Mouse (Mus musculus) heart, embryonic 11.5 days (tissue): ENCODE data around the gene Ppm1h. TPM values are rescaled to one million over a fixed set of nuclear protein-coding genes. Genes with fewer than 3 reads are reported as not detected.

Experiments used
- ATAC-seq: fragments of 200-750 bp; cut with Nextera tagmentation; replicated peaks from 2 replicates; pipeline ENCODE4 v1.8.0; 2017; ENCODE audit warnings: moderate library complexity; ENCODE audit not compliant: insufficient number of reproducible peaks, low FRiP score, low TSS enrichment
- H3K27ac ChIP-seq: fragments of 300-500 bp; sonication (generic); 2 replicates; pipeline ENCODE4 v1.5.1; 2014; ENCODE audit warnings: mild to moderate bottlenecking, low read depth, low read length
- H3K27me3 ChIP-seq: fragments of 300-500 bp; sonication (generic); 2 replicates; pipeline ENCODE4 v1.6.1; 2014; ENCODE audit warnings: mild to moderate bottlenecking, low read length, mixed read lengths; ENCODE audit not compliant: control insufficient read depth, insufficient read depth
- H3K36me3 ChIP-seq: fragments of 300-500 bp; sonication (generic); 2 replicates; pipeline ENCODE4 v1.6.1; 2014; ENCODE audit warnings: mild to moderate bottlenecking, low read length, moderate library complexity, mixed read lengths; ENCODE audit not compliant: control insufficient read depth, insufficient read depth
- H3K4me1 ChIP-seq: fragments of 300-500 bp; sonication (generic); 2 replicates; pipeline ENCODE4 v1.6.1; 2014; ENCODE audit warnings: low read length; ENCODE audit not compliant: control insufficient read depth, insufficient read depth
- H3K4me2 ChIP-seq: fragments of 300-500 bp; sonication (generic); 2 replicates; pipeline ENCODE4 v1.6.1; 2014; ENCODE audit warnings: mild to moderate bottlenecking, moderate library complexity
- H3K4me3 ChIP-seq: fragments of 300-500 bp; sonication (generic); 2 replicates; pipeline ENCODE4 v1.5.1; 2014; ENCODE audit warnings: low read depth, low read length
- H3K9ac ChIP-seq: fragments of 300-500 bp; sonication (generic); 2 replicates; pipeline ENCODE4 v1.6.1; 2014; ENCODE audit warnings: mild to moderate bottlenecking, low read depth, low read length, moderate library complexity
- H3K9me3 ChIP-seq: fragments of 300-500 bp; sonication (generic); replicated peaks from 2 replicates; pipeline ENCODE4 v1.6.1; 2016; ENCODE audit warnings: low read length; ENCODE audit not compliant: control insufficient read depth
- WGBS: fragments of 180-500 bp; shearing (Covaris S2); extraction: QIAGEN DNeasy Blood & Tissue Kit; methylation state at CpG from one replicate; pipeline ENCODE4 v1.1.7; 2014; ENCODE audit not compliant: insufficient replicate concordance; 5-methylcytosine and 5-hydroxymethylcytosine counted together
- polyA plus RNA-seq: library from polyadenylated mRNA; unstranded; fragments of >200 nt; fragmentation: Nextera tagmentation; extraction: Ambion mirVana; gene quantifications from 2 replicates; pipeline ENCODE4 v1.2.1, GENCODE M21; 2014

Ppm1h gene
- polyA plus RNA-seq, 1 experiment from 2014 or later = 3.9 TPM

- H3K36me3 ChIP-seq = no peaks in the 10 kb centered on the region
- 30% methylated on average over 4 of the region's 4 CpGs for WGBS
- H3K4me2 ChIP-seq = no peak overlapping the region
- H3K4me3 ChIP-seq = no peak overlapping the region
- ATAC-seq = no peak
- H3K9me3 ChIP-seq = no peaks in the 10 kb centered on the region
- H3K4me1 ChIP-seq = peaks cover 5% of the 10 kb centered on the region; the same call in 1 of the 2 replicates
- H3K27me3 ChIP-seq = no peaks in the 10 kb centered on the region
- no peak overlapping the region for H3K9ac ChIP-seq
- H3K27ac ChIP-seq = no peak overlapping the region
Measured at GRCm38 (mm10) chr10:122727228-122727627, 48.7 kb downstream of the Ppm1h start.

- Histone ChIP-seq H3K9ac (no peak overlapping the region), H3K4me2 (no peak overlapping the region), H3K36me3 (no peaks in the 10 kb centered on the region), H3K9me3 (no peaks in the 10 kb centered on the region), H3K27ac (no peak overlapping the region), H3K27me3 (no peaks in the 10 kb centered on the region), H3K4me1 (peaks cover 5% of the 10 kb centered on the region; the same call in 1 of the 2 replicates), H3K4me3 (no peak overlapping the region)
- WGBS = 78% methylated on average over 2 of the region's 2 CpGs
- ATAC-seq = no peak
Measured at GRCm38 (mm10) chr10:122728172-122728571, 49.6 kb downstream of the Ppm1h start.

GRCm38 (mm10) chr10:122732146-122732545 lies 53.6 kb downstream of the Ppm1h start:
- no peak overlapping the region for H3K4me3 ChIP-seq
- no peak overlapping the region for H3K27ac ChIP-seq
- H3K9ac ChIP-seq = no peak overlapping the region
- ATAC-seq = no peak
- peaks cover 1% of the 10 kb centered on the region; the same call in 1 of the 2 replicates for H3K4me1 ChIP-seq
- no peak overlapping the region for H3K4me2 ChIP-seq
- WGBS = 87% methylated on average over 3 of the region's 3 CpGs
- H3K36me3 ChIP-seq = no peaks in the 10 kb centered on the region
- H3K27me3 ChIP-seq = no peaks in the 10 kb centered on the region
- no peaks in the 10 kb centered on the region for H3K9me3 ChIP-seq

GRCm38 (mm10) chr10:122734521-122734920 lies 56.0 kb downstream of the Ppm1h start:
- Histone ChIP-seq H3K9me3 (no peaks in the 10 kb centered on the region), H3K36me3 (no peaks in the 10 kb centered on the region), H3K27ac (no peak overlapping the region), H3K4me3 (no peak overlapping the region), H3K4me2 (no peak overlapping the region), H3K4me1 (no peaks in the 10 kb centered on the region; the same call in 1 of the 2 replicates), H3K9ac (no peak overlapping the region), H3K27me3 (no peaks in the 10 kb centered on the region)
- 80% methylated on average over 4 of the region's 4 CpGs for WGBS
- ATAC-seq = no peak

- H3K4me3 ChIP-seq = no peak overlapping the region
- ATAC-seq = no peak
- H3K36me3 ChIP-seq = no peaks in the 10 kb centered on the region
- H3K27ac ChIP-seq = no peak overlapping the region
- no peaks in the 10 kb centered on the region for H3K9me3 ChIP-seq
- H3K9ac ChIP-seq = no peak overlapping the region
- 79% methylated on average over 7 of the region's 7 CpGs for WGBS
- no peaks in the 10 kb centered on the region; the same call in 1 of the 2 replicates for H3K4me1 ChIP-seq
- no peaks in the 10 kb centered on the region for H3K27me3 ChIP-seq
- no peak overlapping the region for H3K4me2 ChIP-seq
Measured at GRCm38 (mm10) chr10:122735284-122735784, 56.8 kb downstream of the Ppm1h start.

GRCm38 (mm10) chr10:122736835-122737234 lies 58.3 kb downstream of the Ppm1h start:
- Histone ChIP-seq H3K27me3 (no peaks in the 10 kb centered on the region), H3K4me2 (no peak overlapping the region), H3K9me3 (no peaks in the 10 kb centered on the region), H3K4me1 (no peaks in the 10 kb centered on the region; the same call in 1 of the 2 replicates), H3K9ac (no peak overlapping the region), H3K4me3 (no peak overlapping the region), H3K27ac (no peak overlapping the region), H3K36me3 (no peaks in the 10 kb centered on the region)
- no peak for ATAC-seq
- WGBS = 79% methylated on average over 4 of the region's 4 CpGs

- H3K27ac ChIP-seq = no peak overlapping the region
- ATAC-seq = no peak
- no peak overlapping the region for H3K9ac ChIP-seq
- H3K9me3 ChIP-seq = no peaks in the 10 kb centered on the region
- no peak overlapping the region for H3K4me2 ChIP-seq
- WGBS = 61% methylated on average over 10 of the region's 10 CpGs
- H3K4me1 ChIP-seq = no peaks in the 10 kb centered on the region; the same call in 1 of the 2 replicates
- H3K27me3 ChIP-seq = no peaks in the 10 kb centered on the region
- H3K36me3 ChIP-seq = no peaks in the 10 kb centered on the region
- no peak overlapping the region for H3K4me3 ChIP-seq
Measured at GRCm38 (mm10) chr10:122738526-122738925, 60.0 kb downstream of the Ppm1h start.

- Histone ChIP-seq H3K4me1 (no peaks in the 10 kb centered on the region; the same call in 1 of the 2 replicates), H3K4me3 (no peak overlapping the region), H3K9ac (no peak overlapping the region), H3K27ac (no peak overlapping the region), H3K27me3 (no peaks in the 10 kb centered on the region), H3K9me3 (no peaks in the 10 kb centered on the region), H3K36me3 (no peaks in the 10 kb centered on the region), H3K4me2 (no peak overlapping the region)
- WGBS = 72% methylated on average over 4 of the region's 4 CpGs
- ATAC-seq = no peak
Measured at GRCm38 (mm10) chr10:122739037-122739436, 60.5 kb downstream of the Ppm1h start.

- Histone ChIP-seq H3K27ac (no peak overlapping the region), H3K27me3 (no peaks in the 10 kb centered on the region), H3K4me2 (no peak overlapping the region), H3K9me3 (no peaks in the 10 kb centered on the region), H3K4me3 (no peak overlapping the region), H3K9ac (no peak overlapping the region), H3K36me3 (no peaks in the 10 kb centered on the region), H3K4me1 (no peaks in the 10 kb centered on the region; the same call in 1 of the 2 replicates)
- ATAC-seq = no peak
- 79% methylated on average over 4 of the region's 4 CpGs for WGBS
Measured at GRCm38 (mm10) chr10:122740117-122740516, 61.6 kb downstream of the Ppm1h start.
